Mouse (Mus musculus) cerebellum, postnatal 25 days (tissue): ENCODE results near the gene Timp3.

Experiments
- DNase-seq, 2 experiments: peaks; one replicate each; pipeline ENCODE4 v3.0.0; 2021; ENCODE audit warnings: mixed read lengths in 2 of 2

Gene Timp3

GRCm38 (mm10) chr10:86298326-86298725, 1.8 kb upstream of the Timp3 start:
- no peak for DNase-seq

- DNase-seq, result no peak
Observed at GRCm38 (mm10) chr10:86299795-86300194, 377 bp upstream of the Timp3 start.

GRCm38 (mm10) chr10:86301117-86301490, 932 bp downstream of the Timp3 start:
- no peak for DNase-seq

GRCm38 (mm10) chr10:86301593-86302317, 1.6 kb downstream of the Timp3 start:
- no peak for DNase-seq

GRCm38 (mm10) chr10:86302318-86302648, 2.1 kb downstream of the Timp3 start:
- DNase-seq, result peak; percentile 27

GRCm38 (mm10) chr10:86302761-86303494, 2.8 kb downstream of the Timp3 start:
- peak; percentile 79 to 86 for DNase-seq

- DNase-seq, result no peak
Observed at GRCm38 (mm10) chr10:86303495-86303876, 3.3 kb downstream of the Timp3 start.

GRCm38 (mm10) chr10:86304583-86304982, 4.4 kb downstream of the Timp3 start:
- no peak for DNase-seq

- DNase-seq, result no peak
Observed at GRCm38 (mm10) chr10:86307235-86307634, 7.1 kb downstream of the Timp3 start.

GRCm38 (mm10) chr10:86310527-86310926, 10.4 kb downstream of the Timp3 start:
- no peak for DNase-seq

- DNase-seq, result no peak
Observed at GRCm38 (mm10) chr10:86312976-86313375, 12.8 kb downstream of the Timp3 start.

- DNase-seq, result no peak
Observed at GRCm38 (mm10) chr10:86313448-86313847, 13.3 kb downstream of the Timp3 start.

GRCm38 (mm10) chr10:86315513-86315912, 15.3 kb downstream of the Timp3 start:
- no peak for DNase-seq

GRCm38 (mm10) chr10:86317633-86318032, 17.5 kb downstream of the Timp3 start:
- DNase-seq, result no peak

- no peak for DNase-seq
Observed at GRCm38 (mm10) chr10:86318552-86319140, 18.5 kb downstream of the Timp3 start.

- DNase-seq, result no peak
Observed at GRCm38 (mm10) chr10:86319526-86319925, 19.4 kb downstream of the Timp3 start.

GRCm38 (mm10) chr10:86320204-86320603, 20.0 kb downstream of the Timp3 start:
- peak in 1 of 2 experiments; percentile 48 for DNase-seq

GRCm38 (mm10) chr10:86321194-86321593, 21.0 kb downstream of the Timp3 start:
- peak; percentile 37 to 43 for DNase-seq

- DNase-seq, result peak in 1 of 2 experiments; percentile 51
Observed at GRCm38 (mm10) chr10:86322006-86322405, 21.8 kb downstream of the Timp3 start.

- DNase-seq, result peak in 1 of 2 experiments; percentile 60
Observed at GRCm38 (mm10) chr10:86323275-86323994, 23.3 kb downstream of the Timp3 start.

- no peak for DNase-seq
Observed at GRCm38 (mm10) chr10:86325272-86325671, 25.1 kb downstream of the Timp3 start.

GRCm38 (mm10) chr10:86328143-86328542, 28.0 kb downstream of the Timp3 start:
- DNase-seq, result no peak

- no peak for DNase-seq
Observed at GRCm38 (mm10) chr10:86328691-86329090, 28.5 kb downstream of the Timp3 start.
